Mouse (Mus musculus): ENCODE measurements around the gene Gm17535.
"Not testable (repeated sequence)": the region's sequence is repeated elsewhere in the genome, so short reads cannot be mapped to it uniquely, and the experiment has no call there.

Gene Gm17535

DNA sequence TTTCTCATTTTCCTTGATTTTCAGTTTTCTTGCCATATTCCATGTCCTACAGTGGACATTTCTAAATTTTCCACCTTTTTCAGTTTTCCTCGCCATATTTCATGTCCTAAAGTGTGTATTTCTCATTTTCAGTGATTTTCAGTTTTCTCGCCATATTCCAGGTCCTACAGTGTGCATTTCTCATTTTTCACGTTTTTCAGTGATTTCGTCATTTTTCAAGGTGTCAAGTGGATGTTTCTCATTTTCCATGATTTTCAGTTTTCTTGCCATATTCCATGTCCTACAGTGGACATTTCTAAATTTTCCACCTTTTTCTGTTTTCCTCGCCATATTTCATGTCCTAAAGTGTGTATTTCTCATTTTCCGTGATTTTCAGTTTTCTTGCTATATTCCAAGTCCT lies 8.7 kb upstream of the Gm17535 start:
- peak; percentile 72 for DNase-seq

GRCm38 (mm10) chr9:3026136-3026535 lies 8.3 kb upstream of the Gm17535 start:
- not testable (repeated sequence) for DNase-seq

DNA sequence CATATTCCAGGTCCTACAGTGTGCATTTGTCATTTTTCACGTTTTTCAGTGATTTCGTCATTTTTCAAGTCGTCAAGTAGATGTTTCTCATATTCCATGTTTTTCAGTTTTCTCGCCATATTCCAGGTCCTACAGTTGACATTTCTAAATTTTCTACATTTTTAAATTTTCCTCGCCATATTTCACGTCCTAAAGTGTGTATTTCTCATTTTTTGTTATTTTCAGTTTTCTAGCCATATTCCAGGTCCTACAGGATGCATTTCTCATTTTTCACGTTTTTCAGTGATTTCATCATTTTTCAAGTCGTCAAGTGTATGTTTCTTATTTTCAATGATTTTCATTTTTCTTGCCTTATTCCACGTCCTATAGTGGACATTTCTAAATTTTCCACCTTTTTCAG lies 7.7 kb upstream of the Gm17535 start:
- not testable (repeated sequence) for DNase-seq

- not testable (repeated sequence) for DNase-seq
These were observed 7.2 kb upstream of the Gm17535 start for GRCm38 (mm10) chr9:3027200-3027599.

DNA sequence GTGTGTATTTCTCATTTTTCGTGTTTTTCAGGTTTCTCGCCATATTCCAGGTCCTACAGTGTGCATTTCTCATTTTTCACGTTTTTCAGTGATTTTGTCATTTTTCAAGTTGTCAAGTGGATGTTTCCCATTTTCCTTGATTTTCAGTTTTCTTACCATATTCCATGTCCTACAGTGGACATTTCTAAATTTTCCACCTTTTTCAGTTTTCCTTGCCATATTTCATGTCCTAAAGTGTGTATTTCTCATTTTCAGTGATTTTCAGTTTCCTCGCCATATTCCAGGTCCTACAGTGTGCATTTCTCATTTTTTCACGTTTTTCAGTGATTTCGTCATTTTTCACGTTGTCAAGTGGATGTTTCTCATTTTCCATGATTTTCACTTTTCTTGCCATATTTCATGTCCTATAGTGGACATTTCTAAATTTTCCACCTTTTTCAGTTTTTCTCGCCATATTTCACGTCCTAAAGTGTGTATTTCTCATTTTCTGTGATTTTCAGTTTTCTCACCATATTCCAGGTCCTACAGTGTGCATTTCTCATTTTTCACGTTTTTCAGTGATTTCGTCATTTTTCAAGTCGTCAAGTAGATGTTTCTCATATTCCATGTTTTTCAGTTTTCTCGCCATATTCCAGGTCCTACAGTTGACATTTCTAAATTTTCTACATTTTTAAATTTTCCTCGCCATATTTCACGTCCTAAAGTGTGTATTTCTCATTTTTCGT lies 5.0 kb upstream of the Gm17535 start:
- DNase-seq: peak; percentile 41

DNA sequence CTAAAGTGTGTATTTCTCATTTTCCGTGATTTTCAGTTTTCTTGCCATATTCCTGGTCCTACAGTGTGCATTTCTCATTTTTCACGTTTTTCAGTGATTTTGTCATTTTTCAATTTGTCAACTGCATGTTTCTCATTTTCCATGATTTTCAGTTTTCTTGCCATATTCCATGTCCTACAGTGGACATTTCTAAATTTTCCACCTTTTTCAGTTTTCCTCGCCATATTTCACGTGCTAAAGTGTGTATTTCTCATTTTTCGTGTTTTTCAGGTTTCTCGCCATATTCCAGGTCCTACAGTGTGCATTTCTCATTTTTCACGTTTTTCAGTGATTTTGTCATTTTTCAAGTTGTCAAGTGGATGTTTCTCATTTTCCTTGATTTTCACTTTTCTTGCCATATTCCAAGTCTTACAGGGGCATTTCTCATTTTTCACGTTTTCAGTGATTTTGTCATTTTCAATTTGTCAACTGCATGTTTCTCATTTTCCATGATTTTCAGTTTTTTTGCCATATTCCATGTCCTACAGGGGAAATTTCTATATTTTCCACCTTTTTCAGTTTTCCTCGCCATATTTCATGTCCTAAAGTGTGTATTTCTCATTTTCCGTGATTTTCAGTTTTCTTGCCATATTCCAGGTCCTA lies 3.6 kb upstream of the Gm17535 start:
- DNase-seq: not testable (repeated sequence)

DNA sequence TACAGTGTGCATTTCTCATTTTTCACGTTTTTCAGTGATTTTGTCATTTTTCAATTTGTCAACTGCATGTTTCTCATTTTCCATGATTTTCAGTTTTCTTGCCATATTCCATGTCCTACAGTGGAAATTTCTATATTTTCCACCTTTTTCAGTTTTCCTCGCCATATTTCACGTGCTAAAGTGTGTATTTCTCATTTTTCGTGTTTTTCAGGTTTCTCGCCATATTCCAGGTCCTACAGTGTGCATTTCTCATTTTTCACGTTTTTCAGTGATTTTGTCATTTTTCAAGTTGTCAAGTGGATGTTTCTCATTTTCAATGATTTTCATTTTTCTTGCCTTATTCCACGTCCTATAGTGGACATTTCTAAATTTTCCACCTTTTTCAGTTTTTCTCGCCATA lies 2.2 kb downstream of the Gm17535 start, which contains the start of gene Gm10715:
Gm10715 (plus strand) TSS at position 301 of the 400 bp plus-strand sequence.
- DNase-seq: not testable (repeated sequence)

DNA sequence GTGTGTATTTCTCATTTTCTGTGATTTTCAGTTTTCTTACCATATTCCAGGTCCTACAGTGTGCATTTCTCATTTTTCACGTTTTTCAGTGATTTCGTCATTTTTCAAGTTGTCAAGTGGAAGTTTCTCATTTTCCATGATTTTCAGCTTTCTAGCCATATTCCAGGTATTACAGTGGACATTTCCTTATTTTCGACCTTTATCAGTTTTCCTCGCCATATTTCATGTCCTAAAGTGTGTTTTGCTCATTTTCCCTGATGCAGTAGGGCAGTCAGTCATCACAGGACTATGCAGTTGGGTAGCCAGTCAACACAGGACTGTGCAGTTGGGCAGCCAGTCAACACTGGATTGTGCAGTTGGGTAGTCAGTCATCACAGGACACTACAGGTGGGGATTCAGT lies 3.8 kb downstream of the Gm17535 start:
- DNase-seq: not testable (repeated sequence)
